Mouse (Mus musculus) thymus, postnatal 4 days (tissue): ENCODE data around the gene Agap1.

Experiments
- DNase-seq: peaks from one replicate; pipeline ENCODE4 v3.0.0; 2021

Agap1 gene

DNA sequence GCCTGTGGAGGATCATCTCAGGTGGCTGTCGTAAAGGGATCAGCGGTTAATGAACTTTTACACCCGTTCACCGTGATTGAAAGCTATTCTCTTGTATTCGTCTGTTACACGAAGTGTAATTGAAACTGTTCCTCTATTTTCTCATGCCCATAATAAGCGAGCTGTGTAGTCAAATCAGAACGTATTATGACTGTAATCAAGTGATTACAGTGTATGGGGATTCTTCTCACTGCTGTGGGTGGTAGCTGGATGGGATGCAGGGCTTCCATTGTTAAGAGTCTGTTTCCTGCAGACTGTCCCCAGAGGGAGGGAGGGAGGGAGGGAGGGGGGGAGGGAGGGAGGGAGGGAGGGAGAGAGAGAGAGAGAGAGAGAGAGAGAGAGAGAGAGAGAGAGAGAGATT lies 56.1 kb downstream of the Agap1 start:
- no peak for DNase-seq

DNA sequence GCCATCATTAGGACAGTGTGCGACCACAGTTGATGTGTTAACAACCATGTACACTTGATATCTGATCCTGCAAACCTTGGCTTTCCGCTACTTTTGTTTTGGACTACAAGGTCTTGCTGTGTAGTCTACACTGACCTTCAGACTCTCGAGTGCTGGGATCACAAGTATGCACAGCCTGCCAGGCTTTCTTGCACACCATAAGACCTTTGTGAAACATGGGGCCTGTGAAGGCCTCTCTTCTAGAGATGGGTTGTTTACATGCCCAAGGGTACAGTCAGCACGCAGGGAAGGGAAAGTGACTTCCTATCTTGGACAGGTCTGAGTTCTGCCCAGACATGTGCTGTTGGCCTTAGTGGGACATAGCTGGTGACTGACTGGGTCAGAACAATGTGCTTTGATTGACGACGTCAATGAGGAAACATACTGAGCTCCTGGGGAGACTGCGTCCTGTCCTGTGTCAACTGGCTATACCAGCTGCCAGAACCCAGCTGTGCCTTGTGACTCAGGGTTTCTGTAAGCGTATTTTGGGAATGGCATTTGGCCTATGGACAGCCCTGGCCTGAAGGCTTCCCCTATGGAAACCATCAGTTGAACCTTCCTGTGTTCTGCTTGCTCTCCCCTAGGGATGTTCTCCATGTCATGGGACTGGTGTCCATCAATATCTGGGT lies 59.1 kb downstream of the Agap1 start:
- no peak for DNase-seq

DNA sequence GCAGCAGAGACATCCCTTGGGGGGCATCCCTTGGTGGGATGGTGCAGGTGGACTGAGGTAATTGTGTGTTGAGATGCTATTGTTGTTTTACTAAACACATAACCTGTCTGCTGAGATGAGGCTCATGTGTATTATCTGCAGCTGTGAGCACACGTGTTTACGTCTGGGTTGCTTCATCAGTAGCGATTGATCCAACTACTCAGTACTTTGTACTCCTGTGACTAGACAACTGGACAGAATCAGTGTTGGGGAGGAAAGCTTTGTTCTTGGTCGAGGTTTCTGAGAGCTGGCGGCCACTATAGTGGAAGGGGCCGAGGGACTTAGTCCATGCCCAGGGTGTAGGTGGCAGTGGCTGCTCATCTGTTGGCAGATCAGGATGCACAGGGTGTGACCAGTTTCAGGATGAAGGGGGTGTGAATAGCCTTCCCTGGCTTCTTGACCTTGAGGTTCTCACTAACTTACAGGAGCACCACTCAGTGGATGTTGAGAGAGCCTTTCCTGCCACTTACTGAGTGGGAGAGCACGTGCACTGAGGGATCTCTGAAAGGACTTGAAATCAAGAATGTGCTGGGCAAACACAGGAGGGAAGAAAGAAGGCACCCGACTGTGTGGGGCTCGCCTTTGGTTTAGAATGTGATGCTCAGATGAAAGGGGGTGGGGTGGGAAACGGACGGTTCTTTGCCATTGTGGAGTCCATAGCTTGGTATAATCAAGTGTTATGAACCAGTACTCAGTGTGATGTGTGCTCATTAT lies 61.4 kb downstream of the Agap1 start:
- DNase-seq: no peak

DNA sequence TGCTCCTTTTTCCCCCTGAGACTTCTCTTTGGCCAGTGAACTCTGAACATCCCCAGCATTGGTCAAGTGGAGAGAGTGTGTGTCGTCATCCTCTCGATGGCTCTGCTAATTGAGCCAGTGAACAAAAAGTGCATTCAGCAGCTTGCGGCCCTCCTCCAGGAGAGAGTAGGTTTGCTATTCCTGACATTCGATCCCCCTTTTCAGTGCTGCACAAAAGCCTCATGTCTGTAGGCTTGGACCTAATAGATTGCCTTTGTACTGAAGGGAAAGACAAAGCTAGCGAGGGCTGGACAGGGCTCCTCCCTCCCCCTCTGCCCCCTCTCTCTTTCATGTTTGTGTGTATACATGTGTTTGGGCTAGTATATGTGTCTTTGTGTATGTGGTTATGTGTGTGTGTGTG lies 63.2 kb downstream of the Agap1 start:
- DNase-seq: no peak

DNA sequence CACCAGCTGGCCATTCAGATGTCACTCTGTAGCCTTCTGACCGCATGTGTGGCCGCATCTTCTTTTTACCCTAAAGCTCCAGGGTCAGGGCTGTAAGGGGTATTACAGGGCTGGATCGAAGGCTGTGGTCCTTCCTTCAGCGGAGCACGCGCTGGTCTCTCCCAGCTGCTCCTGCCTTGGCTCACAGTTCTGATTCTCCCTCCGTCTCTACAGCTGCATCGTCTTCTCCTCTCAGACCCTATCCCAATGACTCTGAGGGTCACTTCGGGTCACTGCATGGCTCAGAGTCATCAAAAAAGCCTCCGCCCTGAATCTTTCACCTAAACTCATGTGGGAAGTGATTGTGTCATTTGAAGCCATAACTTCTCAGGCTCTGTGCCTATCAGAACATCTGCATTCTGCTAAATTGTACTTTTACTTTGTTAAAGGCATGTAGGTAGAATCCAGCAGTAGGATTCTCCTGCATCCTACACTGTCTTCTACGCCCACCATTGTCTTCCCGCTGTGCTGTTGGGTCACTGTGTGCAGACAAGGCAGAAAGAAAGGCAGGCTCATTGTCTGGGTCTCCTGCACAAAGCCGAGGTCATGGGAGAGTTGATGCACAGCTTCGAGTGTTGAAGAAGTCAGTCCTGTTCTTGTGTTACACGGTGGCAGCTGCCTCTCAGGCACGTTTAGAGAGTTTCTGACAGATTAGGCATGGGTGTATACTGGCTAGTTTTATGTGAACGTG lies 65.5 kb downstream of the Agap1 start:
- DNase-seq: no peak

DNA sequence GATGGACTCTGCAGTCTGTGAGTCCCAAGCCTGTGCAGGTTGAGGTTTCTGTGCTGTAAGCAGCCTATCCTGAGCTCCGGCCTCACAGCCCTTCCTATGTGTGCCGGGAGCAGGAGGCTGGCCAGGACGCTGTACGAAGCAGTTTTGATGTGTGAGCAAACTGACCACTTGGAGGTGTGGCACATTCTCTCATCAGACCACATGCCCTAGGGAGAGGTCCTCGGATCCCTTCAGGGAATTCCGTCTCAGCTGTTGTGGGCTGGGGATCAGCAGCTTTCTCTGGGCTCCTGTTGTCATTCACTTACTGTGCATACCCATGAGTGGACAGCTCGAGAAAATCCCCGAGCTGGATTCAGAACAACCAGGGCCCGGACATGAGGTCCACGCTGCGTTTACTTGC lies 66.8 kb downstream of the Agap1 start:
- no peak for DNase-seq

DNA sequence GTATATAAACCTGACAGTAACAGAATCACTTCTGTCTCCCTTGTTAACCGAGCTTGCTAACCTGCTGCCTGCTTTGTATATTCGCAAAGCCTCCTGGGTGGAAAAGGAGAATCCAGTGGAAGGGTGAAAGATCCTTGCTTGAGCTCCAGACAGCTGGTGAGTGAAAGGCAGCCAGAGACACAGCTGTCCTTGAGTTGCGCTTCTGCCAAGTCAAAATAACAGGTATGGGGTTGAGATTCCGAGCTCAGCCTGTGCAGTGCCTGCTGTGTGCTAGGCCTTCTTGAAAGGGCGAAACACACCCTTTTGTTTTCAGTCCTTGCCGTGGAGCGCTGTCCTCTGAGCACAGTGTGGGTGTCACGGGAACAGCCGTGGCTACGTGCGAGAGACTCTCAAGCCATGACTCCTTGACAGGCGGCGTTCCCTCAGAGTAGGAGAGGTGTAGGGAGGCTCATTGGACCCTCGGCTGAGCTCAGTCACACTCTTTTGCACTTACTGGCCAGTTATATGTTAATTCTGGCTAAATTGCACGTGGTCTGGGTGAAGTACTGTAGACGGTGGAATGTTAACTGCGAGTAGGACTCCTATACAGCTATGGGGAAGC lies 67.4 kb downstream of the Agap1 start:
- no peak for DNase-seq

DNA sequence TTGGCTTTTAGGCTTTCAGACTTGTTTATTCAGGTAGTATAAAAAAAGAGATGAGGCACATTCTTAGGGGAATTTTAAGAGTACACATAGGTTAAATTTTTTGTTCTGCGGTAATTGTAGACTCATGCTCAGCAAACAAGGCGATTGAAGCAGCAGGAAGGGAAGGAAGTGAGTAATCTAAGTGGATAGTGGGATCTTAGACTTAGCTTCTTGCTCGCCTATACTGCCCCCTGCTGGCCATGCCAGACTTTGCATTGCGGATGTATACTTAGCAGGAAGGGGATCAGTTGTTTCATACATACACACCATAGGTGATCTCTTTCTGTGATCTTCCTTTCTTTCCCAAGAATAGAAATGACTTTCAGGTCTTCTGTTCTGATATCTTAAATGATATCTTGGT lies 69.8 kb downstream of the Agap1 start:
- DNase-seq: peak; percentile 88

DNA sequence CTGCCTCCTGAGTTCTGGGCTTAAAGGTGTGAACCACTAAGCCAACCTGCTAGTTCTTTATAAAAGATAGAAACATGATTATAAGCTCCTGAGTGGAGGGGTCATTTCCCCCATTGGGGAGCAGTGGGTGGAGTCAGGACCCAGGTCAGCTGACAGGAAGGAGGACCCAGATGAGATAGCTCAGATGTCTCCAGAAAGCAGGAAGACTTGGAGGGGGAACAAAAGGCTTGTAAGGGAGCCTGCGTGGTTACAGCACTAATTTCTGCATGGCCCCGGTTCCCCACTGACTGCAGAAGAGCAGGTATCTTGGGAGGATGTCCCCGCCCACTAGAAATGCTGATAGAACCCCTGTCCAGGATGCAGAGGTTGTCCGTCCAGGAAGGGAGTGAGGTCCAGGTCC lies 70.4 kb downstream of the Agap1 start:
- DNase-seq: no peak

DNA sequence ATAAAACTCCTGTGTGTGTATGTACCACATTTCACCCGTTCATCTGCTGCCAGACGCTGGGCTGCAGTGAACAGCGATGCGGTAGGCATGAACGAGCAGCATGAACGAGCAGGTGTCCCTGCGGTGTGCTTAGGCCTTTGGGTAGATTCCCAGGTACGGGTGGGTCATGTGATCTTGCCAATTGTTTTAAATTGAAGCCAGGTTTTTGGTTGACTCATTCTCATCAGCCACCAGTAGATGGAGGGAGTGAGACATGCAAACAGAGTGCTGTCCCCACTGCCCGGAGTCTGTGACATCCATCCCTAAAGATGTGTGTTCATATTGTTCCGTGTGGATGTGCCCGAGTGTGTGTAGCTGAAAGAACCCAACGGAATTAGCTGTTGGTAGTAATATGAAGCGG lies 71.2 kb downstream of the Agap1 start:
- DNase-seq: no peak

DNA sequence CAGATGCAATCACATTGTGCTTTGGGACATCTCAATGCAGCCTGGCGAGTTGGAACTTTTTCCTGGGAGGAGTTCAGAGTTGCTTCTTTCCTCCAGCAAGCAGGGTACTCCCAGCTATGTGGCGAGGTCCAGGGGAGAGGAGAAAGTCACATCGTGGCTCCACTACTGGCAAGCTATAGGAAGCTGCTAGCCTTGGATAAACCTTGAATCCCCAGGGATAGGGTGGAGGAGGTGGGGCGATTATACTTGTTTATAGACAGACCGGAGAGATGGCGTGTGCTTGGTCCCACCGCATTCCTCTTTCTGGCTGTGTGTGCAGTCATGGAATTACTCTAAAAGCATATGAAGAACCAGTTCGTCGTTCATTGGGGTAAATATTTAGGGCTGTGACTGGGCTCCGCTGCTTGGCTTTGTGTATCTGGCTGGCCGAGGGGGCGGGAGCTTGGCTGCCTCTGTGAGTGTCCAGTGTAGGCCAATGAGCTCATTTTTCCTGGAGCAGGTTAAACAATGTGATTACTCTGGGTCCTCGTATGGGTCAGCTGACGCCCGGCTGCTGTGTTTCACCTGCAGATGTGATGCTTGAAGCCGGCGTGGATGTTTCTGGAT lies 74.2 kb downstream of the Agap1 start:
- DNase-seq: no peak

DNA sequence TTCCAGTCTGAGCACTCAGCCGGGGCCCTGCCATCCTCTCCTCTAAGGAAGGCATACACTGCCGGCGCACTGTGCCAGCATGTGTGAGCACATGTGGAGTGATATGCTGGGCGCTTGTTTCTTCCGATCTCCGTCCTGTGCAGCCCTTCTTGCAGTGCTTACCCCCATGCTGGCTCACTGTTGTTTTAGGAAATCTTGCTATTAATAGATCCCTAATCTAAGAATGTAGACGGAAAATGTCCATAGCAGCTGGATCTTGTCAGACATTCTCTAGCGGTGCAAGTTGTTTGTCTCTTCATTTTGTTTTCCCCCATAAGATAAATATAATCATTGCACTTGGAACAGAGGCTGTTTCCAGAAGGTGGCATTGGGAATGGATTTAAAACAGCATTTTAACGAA lies 79.1 kb downstream of the Agap1 start:
- no peak for DNase-seq

DNA sequence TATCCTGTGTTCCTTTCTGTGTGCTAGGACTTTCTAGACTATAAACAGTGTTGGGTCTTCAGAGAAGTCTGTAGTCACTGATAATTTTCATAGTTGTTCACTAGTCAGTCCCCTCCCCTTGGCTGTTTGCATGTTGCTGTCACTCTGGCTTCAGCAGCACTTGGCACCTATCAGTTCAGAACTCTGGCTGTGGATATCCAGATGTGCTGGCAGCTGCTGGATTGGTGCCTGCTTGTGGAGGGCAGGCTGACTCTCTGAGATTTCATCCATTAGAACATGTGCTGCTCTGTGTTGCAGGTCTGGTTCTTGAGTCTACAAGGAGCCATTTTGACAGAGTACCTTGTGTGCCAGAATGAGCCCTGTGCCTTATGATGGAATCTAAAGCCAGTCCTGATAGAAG lies 80.6 kb downstream of the Agap1 start:
- DNase-seq: no peak

DNA sequence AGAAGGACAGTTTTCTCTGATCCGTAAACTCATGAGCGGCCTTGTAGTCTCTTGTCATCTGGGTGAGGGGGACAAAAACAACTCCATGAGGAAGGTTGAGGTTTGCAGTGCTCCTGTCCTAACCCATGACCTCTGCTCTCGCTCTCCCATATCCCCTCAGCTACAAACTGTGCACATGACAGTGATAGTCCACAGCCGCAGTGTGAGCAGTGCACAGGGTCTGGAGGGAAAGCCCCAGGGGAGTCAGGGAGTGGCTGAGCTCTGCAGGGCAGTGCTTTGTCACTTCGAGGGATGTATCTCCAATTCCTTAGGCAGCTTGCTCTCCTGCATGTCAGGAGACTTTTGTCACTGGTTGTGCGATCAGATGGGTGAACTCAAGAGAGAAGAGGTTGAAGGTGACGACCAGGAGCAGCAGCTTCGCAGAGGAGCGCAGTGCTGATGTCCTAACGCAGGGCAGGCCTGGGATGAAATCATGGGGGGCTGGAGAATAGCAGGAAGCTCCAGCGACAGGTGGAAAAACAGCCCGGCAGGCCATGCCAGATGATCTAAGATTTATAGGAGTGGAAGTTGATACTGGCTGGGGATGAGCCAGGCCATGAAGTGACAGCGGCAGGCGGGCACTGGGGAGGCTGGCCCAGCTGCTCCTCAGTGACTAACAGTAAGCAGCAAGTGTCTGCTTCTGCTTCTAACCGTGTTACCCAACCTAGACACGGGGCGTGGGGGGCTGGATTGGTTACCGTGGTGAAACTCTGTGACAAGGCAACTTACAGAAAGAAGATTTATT lies 83.7 kb downstream of the Agap1 start:
- DNase-seq: no peak

DNA sequence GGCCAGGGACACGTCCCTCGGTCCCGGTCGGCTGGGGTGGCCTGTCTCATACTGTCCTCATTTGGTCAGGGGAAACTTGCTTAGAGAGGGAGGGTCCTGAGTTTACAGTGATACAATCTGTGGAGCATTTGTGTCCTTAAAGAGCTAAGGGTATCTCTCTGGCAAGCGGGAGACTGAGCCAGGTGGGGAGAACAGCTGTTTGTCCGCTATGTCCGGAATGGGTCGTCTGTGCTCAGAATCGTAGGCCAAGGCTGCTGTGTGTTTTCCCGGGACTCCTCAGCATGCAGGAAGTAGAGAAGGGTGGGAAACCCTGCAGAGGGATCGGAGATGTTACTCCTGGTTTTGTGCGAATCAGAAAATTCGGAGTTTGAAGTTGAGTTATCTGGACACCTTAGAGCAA lies 84.5 kb downstream of the Agap1 start:
- DNase-seq: no peak

DNA sequence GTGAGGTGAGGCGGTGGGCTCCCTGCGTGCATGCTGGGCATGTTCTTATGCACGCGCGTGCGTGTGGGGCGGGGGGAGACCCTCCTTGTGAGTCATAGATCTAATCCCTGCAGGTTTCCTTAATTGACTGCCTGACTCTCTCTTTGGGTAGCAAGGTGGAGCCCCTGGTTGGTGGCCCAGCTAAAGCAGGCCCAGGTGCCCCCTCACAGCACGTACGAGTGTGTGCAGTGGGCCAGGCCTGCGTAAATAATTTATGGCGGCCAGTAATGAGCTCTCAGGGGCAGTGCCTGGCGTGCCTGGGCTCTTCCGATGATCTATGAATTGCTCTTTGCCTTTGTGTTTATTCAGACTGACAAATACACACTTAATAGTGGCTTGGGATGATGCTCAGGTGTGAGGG lies 86.5 kb downstream of the Agap1 start:
- no peak for DNase-seq

DNA sequence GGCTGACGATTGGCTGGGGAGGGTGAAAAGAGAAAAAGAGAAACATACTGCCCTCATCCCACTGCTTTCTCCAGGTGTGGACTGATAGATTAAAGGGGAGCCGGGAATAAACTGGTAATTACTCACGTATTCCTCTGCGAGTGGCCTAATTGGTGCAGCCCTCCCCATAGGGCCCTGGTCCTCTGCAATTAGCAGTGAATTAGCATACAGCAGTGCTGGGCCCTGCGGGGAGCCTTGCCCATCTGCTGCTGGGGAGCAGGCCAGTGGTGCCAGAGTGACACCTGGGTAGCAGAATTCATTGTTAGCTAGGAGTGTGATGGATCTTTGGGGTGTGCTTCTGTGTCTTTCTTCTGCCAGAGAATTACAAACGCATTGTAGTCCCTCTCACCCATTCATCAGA lies 87.9 kb downstream of the Agap1 start:
- no peak for DNase-seq

DNA sequence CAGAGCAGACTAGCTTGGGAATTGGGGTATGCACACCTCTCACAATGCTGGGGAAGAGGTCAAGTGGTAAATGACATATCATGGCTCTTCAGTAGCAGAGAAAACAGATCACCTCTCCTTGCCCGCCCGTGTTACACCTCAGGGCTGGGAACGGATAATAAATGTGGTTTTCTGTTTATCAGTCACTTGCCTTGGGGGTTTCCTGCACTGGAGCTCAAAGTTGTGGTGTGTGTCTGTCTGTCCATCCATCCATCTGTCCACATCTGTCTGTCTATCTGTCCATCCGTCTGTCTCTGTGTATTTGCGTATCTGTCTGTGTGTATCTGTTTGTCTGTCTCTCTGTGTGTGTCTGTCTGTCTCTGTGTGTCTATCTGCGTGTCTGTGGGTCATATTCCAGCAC lies 88.7 kb downstream of the Agap1 start:
- no peak for DNase-seq

DNA sequence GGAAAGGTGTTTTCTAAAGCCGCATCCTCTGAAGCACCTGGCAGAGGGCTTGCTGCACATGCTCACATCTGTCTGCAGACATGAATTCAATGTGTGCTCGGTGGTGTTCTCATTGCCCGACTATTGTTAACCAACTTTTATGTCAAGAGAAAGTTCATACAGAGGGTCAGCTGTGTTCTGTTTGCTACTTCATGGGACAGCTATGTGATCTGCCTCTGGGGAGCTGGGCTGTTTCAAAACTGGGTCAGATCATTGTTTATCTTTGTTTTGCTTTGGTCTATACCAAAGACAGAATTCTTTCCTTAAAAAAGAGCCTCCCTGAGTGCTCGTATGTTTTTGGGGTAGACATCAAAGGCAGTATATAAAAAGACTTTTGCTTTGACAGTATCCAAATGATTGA lies 89.5 kb downstream of the Agap1 start:
- no peak for DNase-seq

DNA sequence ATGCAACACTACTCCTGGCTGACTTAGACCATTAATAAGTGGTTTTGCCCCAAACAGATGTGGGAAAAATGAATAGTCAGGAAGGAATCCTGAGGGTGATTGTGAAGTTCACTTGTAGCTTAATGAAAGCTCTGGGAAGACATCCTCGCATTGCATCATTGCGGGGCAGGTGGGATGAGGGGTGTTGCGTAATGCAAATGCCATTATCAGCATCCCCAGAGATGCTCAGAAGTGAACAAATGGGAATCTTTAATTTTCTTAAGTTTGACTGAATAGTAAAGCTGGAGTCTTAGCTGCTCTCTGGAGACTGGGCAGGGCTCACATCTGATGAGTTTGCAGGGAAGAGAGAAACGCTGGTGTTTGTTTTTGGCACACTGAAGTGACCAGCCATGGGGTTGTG lies 90.5 kb downstream of the Agap1 start:
- no peak for DNase-seq

DNA sequence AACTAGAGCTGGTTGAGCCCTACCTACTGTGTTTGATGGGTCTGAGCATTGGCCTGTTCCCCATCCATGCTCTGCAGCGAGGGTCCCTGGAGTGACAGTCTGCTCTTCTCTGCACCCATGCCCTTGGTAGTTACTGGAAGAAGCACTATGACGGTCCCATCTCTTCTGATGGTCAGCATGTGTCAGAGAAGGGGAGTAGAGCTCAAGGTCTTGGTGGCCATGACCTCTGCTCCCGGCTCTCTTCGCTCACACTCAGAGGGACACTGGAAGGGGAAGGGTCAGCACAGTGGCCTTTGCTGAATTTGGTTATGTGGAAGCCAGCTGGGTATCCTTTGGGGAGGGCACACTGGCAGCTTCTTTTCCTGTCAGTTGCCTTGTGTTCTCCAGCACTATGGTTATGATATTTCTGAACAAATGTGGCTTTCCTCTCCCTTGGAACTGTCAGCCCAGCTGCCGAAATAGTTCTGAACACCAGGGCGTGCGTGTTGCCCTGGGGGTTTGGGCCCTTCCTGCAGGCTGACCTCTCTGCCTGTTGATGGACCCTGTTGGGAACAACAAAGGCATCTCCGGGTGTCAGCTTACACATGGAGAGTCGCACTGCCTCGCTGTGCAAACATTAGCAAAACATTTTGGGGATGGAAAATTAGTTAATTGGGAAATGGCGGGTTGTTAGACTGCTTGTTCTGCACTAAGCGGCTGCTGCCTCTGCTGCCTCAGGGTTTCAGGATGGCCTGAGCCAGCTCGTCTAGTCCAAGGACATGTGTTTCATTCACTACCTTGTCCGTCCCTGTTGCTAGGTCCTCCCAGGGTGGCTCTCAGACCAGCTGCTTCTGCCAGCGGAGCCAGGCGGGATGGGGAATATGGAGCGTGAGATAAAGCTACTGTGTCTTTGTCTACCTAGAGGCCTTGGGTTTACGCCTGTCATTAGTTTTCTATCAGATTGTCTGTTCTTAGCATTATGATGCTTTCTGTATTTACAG lies 93.2 kb downstream of the Agap1 start:
- DNase-seq: no peak
